Mouse (Mus musculus): ENCODE measurements around the gene Sfmbt1.

- no peak for TF ChIP-seq POLR2A (IDR thresholded peaks at IDR 0.05; ENCODE audit: control insufficient read depth, extremely low read depth, insufficient read depth, low read length, poor library complexity)
- TF ChIP-seq CTCF (IDR thresholded peaks at IDR 0.05; ENCODE audit: borderline replicate concordance, control insufficient read depth, extremely low read depth, insufficient read depth, low read length, poor library complexity) = no peak
Observed at GRCm38 (mm10) chr14:30856885-30857507, 142.3 kb downstream of the Sfmbt1 start.

All from thymus, adult 2 months (tissue).